ENCODE assay signal across 18 mouse cellular contexts in the genomic region with DNA sequence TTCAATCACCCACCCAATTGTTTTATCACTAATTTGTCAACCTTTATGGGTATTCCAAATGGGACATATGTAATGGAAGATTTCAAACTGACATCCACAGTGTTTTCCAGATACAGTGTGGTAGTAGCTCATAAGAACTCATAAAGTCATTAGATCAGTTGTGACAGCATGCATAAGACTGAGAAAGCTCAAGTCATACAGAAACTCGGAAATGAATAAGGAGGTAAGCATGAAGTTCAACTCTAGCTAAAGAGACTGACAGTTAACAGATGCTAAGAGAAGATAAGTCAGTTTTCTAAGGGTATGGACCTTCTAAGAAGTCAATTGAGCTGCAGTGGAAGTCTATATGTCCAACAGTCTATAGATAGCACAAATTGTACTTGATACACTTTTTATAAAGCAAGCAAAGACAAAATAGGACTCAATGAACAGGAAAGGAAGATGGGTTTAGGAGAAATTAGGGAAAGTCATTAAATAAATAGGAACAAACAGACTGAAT.
"Had no signal": no experiment of that assay in that cellular context is flagged by ENCODE, and none has a peak within 500 bp of the region (broad histone marks: within the 10 kb centered on the region; RNA-seq: fewer than 3 reads in every experiment).

No protein-coding gene starts in this region.

- ATAC-seq: midbrain, embryonic 13.5 days; midbrain, embryonic 15.5 days had no signal

- H3K4me2 ChIP-seq: liver, embryonic 13.5 days; liver, embryonic 15.5 days; lung, embryonic 14.5 days; midbrain, embryonic 13.5 days; midbrain, embryonic 15.5 days; neural tube, embryonic 13.5 days; neural tube, embryonic 15.5 days; stomach, embryonic 15.5 days had no signal

- H3K4me1 ChIP-seq: liver, embryonic 13.5 days; liver, embryonic 15.5 days; midbrain, embryonic 10.5 days; midbrain, embryonic 13.5 days; midbrain, embryonic 15.5 days; neural tube, embryonic 13.5 days; neural tube, embryonic 15.5 days; stomach, embryonic 15.5 days had no signal

- H3K36me3 ChIP-seq: liver, embryonic 13.5 days; liver, embryonic 15.5 days; midbrain, embryonic 10.5 days; midbrain, embryonic 13.5 days; midbrain, embryonic 15.5 days; neural tube, embryonic 13.5 days; neural tube, embryonic 15.5 days; stomach, embryonic 15.5 days had no signal

- H3K9me3 ChIP-seq: liver, embryonic 13.5 days; liver, embryonic 15.5 days; midbrain, embryonic 10.5 days; midbrain, embryonic 13.5 days; midbrain, embryonic 15.5 days; neural tube, embryonic 13.5 days; neural tube, embryonic 15.5 days; stomach, embryonic 15.5 days had no signal

- H3K27ac ChIP-seq: liver, embryonic 13.5 days; liver, embryonic 15.5 days; midbrain, embryonic 10.5 days; midbrain, embryonic 13.5 days; midbrain, embryonic 15.5 days; neural tube, embryonic 13.5 days; neural tube, embryonic 15.5 days; stomach, embryonic 15.5 days; stomach, postnatal 0 days had no signal

- H3K4me3 ChIP-seq: liver, embryonic 13.5 days; liver, embryonic 15.5 days; midbrain, embryonic 10.5 days; midbrain, embryonic 13.5 days; midbrain, embryonic 15.5 days; myocyte; neural tube, embryonic 13.5 days; neural tube, embryonic 15.5 days; stomach, embryonic 15.5 days had no signal

- H3K27me3 ChIP-seq: liver, embryonic 13.5 days; liver, embryonic 15.5 days; midbrain, embryonic 13.5 days; midbrain, embryonic 15.5 days; neural tube, embryonic 13.5 days; neural tube, embryonic 15.5 days; stomach, embryonic 15.5 days had no signal

- DNase-seq: liver, embryonic 13.5 days; lung, adult 18-20 months; lung, embryonic 14.5 days; lung, postnatal 10 days; lung, postnatal 4 days; right cerebral cortex, postnatal 14 days; thymus, adult 2 months; thymus, postnatal 25 days; thymus, postnatal 4 days had no signal

- H3K9ac ChIP-seq: liver, embryonic 13.5 days; liver, embryonic 15.5 days; lung, embryonic 14.5 days; midbrain, embryonic 13.5 days; midbrain, embryonic 15.5 days; neural tube, embryonic 13.5 days; neural tube, embryonic 15.5 days; stomach, embryonic 15.5 days had no signal
